Mouse (Mus musculus) embryo, embryonic 9.5 days (tissue): ENCODE measurements at regions not wholly inside any gene's neighbourhood (a gene's known extent, or its start where the extent isn't known, plus 50 kb on each side); places are given as distances from the start of the nearest gene placed in this dataset.

Experiments
- DNase-seq: peaks from one replicate; pipeline ENCODE4 v3.0.0-alpha.2; 2017; ENCODE audit errors: extremely low spot score

- DNase-seq, result no peak
These were observed 610.2 kb upstream of the Clint1 start for GRCm38 (mm10) chr11:45241671-45242070.

DNA sequence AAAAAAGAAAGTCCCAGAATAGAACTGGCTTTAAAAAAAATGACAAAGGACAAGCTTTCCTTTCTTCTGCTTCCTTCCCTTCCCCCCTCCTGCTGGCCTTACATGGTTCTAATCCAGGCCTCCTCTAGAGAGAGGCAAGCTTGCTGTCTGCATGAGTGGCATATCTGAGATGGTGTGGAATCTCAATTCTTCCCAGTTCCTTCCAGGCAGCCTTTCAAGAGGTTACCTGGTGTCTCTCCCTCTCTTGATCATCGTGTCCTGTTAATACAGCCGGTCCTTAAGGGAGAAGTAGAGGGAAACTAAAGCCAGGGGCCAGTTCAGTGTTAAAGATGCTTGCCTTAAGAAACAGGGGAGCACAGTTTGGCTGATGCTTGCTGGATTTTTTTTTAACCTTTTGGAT is 607.1 kb upstream of the Clint1 start:
- DNase-seq, result no peak

GRCm38 (mm10) chr11:45256019-45256418 is 595.8 kb upstream of the Clint1 start:
- no peak for DNase-seq

DNA sequence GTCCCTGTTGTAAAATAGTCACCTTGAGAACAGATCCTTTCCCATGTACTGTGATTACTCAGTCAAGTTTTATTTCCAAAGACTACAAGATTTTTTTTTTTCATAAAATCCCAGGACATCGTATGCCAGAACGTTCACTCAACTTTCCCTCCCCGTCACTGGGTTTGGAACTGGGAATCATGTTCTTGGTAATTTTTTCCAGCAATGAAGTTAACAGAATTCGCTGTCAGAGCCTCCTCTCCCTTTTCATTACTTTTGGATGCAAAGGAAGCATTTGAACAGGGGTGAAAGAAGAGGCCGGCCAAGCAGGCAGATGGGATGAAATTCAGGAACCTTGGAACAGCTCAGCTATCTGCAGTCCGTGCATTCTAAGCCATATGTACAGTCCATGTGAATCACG is 589.7 kb upstream of the Clint1 start:
- no peak for DNase-seq

GRCm38 (mm10) chr11:45264001-45264400 is 587.9 kb upstream of the Clint1 start:
- no peak for DNase-seq

DNA sequence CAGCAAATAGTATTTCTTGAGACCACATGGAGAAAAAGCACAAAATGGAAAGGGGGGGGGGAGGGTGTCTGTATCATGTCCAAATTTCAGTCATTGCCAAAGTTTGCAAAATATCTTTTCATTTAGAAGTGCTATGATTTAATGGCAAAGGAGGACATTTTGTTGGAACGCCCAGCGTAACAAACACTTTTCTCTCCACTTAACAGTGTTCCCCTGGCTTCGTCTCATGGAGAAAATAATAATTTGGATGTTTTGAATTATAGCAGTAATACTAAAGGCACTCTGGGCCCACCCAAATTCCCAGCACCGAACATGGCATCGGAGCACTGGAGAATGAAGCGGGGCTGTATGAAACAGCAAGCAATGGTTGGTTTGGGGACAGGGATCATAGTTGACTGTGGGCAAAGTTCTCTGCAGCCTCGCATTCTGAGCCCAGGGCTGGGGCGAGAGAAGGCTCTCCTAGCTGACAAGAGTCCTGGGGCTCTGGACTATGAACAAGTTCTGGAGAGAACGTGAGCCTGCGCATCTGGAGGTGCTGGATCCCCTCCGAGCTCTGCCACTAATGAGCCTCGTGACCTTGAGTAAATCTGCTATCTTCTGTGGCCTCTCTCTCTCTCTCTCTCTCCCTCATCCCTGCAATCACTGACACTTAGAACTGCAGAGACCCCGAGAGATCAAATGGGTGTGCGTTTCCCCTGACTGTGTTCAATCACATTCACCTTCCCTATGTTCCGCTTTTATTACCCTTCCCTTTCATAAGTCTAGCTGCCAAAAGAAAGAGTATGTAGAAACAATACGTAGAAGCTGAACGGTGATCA is 586.5 kb upstream of the Clint1 start:
- DNase-seq, result no peak

DNA sequence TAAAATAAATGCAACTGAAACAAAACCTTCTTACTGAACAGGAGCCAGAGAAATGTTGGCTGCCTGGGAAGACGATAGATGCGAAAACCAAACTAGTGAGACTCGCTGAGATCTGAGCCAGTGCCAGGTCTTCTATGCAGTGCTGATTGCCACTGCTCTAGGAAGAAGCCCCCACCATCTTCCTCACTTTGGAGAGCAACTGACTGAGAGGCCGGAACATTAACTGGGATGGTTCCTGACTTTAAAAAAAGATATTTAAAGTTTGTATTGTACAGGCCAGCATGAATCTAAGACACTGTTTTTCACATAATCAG is 585.9 kb upstream of the Clint1 start:
- no peak for DNase-seq

DNA sequence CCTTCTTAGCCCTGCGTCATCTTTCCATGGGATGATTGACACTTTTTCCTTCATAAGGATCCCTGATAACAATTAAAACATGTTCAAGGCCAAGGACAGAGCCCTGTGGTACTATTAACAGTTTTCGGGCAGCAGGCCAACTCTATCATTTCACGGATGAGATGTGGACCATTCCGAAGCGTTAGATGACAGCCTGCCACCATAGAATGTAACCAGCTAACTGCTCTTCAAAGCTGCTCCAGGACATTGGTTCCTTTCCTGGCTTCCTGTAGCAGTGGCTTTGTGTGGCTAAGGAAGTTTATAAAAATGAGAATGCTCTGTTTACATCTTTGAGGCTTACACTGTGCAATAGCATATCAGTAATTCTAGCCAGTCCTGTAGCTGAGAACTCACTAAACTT is 582.6 kb upstream of the Clint1 start:
- DNase-seq, result no peak

GRCm38 (mm10) chr11:45271206-45271605 is 580.6 kb upstream of the Clint1 start:
- DNase-seq, result no peak

DNA sequence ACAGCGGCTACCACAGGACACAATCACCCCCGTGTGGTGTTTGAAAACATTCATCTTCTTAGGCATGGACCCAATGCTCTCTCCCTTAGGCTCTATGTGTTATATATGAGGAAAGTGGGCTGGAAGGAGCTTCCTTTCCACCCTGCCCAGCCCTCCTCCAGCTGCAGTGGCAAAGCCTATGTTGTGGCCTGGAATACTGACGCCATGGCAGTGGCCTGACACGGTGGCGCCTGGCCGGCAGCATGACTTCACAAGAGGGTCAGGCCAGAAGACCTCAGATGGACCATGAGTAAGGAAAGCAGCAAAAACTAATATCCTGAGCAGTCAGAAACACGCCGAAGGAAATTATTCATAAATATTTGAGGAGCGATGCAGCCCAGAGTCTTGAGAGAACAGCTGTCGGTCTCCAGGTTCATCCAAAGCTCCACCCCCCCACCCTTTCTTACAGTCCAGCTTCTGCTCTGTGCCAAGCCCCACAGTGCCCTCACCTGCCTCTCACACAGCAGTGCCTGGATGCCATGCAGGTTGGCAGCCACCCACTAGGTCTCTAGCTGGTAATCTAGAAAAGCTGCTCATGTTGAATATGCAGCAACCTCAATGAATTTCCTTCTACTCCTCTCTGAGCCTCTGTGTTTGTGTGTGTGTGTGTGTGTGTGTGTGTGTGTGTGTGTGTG is 577.3 kb upstream of the Clint1 start:
- no peak for DNase-seq

GRCm38 (mm10) chr11:45275170-45275569 is 576.7 kb upstream of the Clint1 start:
- DNase-seq, result no peak

- no peak for DNase-seq
These were observed 555.1 kb upstream of the Clint1 start for GRCm38 (mm10) chr11:45296772-45297171.

DNA sequence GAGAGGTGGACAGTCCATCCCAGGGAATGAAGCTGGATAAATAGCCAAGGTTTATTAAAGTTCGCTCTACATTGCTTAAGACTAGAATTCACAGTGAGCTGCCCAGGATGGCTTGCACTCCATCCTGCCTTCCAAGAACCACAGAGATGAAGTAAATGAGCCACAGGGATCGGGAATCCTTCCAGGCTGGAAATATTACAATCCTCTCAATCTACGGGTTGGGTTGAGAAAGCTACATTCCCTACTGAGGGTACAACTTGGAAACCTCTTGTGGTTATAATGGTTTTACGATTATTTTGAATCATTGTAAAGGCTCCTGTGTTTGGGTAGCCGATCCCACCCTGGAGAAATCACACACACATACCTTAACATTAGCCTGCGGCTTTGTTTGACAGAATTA is 539.9 kb upstream of the Clint1 start:
- no peak for DNase-seq

DNA sequence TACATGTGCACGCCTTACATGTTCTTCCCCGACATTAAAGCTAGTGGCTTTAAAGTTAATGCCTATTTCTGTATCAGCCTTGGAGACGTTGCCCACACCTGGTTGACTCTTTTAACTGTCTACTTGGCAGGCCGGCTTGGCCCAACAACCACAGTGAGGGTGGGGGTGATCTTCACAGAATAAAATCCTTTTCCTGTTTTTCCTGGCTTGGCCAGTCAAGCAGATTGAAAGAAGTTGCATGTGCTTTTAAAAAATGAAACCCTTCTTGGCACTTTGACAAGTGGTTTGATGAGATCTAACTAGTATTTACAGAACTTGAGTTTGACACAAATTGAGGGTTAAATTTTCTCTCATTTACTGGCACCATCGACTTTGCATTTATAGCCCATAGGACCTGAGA is 528.1 kb upstream of the Clint1 start:
- no peak for DNase-seq

DNA sequence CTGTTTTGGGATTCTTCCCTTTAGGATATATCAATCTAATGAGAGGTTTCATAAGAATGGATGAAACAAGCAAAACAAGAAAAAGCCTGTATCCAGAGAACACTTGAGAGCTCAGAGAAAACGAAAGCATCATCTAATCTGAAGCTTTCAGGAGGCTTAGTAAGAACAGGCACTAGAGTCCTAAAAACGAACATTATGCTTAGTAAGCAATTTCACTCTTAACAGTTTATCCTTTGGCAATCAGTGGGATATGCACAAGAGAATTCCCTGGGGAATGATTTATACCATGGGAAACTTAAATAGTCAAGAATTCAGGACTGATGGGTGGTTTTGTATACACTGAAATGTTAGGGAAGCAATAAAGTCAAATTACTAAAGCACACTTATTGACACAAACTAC is 521.5 kb upstream of the Clint1 start:
- no peak for DNase-seq

DNA sequence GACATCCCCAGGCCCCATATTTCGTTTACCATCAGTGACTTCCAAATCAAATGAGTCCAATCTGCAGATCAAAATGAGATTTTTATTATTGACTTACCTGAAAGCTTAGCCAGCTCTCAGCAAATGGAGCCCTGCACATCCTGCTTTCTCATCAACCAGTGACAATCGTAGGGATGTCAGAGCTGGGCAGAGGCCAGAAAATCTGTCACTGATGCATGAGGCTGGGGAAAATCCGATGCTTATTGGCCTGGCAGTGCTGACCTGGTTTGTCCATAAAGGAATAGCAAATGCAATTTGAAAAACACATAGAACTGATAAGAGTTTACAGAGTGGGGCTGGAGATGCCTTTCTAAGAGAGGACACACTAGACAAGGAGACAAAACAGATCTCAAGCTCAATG is 518.1 kb upstream of the Clint1 start:
- DNase-seq, result no peak

DNA sequence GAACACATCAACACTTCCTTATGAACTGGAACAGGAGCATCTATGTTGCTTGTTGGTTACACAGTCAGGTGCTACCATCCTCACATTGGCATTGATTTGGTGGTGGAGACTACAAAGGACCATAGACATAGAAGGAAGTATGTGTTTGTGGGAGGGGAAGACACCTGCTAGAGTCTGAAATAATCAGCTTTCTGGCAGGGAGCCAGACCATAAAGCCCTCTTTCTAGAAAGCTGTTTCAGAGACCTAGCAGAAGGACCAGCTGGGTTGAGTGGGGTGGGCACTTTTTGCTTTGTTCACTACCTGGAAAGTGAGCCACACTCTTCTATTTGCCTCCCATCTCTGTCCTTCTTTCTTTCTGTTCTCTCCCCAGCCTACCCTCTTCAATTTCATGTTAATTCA is 502.5 kb upstream of the Clint1 start:
- DNase-seq, result no peak

DNA sequence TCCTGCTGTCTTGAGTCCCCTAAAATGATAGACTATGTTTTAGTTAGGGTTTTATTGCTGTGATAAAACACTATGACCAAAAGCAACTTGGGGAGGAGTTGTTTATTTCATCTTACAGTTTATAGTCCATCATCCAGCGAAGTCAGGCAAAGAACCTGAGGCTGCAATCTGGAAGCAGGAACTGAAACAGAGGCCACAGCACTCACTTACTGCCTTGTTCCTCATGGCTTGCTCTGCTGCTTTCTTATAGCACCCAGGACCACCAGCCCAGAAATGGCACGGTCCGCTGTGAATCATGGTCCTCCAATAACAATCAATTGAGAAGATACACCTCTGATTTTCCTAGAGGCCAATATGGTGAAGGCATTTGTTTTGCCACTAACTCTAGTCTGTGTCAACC is 486.5 kb upstream of the Clint1 start:
- DNase-seq, result no peak

GRCm38 (mm10) chr11:45389243-45390146 is 462.4 kb upstream of the Clint1 start:
- DNase-seq, result peak; percentile 11

- DNase-seq, result no peak
These were observed 455.8 kb upstream of the Clint1 start for GRCm38 (mm10) chr11:45396009-45396408.

DNA sequence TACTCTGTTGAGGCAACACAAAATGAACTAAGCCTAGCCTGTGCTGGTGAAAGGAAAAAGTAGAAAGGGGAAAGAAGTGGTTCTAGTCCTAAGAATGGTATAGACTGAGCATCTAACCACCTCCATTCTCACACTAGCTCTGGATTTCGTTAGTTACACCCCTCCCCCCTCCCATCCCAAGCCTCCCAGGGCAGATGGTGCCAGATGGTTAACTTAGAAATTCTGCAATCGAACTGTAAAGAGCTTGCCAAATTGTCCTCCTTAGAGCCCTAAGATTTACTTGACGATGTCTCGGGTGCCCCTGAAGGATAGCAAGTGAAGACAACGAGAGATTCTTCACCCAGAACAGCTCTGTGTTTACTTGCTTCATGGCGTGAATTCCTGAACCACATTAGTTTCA is 453.7 kb upstream of the Clint1 start:
- no peak for DNase-seq

- DNase-seq, result peak; percentile 3
These were observed 447.3 kb upstream of the Clint1 start for GRCm38 (mm10) chr11:45404377-45405029.
